Mouse (Mus musculus) heart, embryonic 16.5 days (tissue): ENCODE data around the gene Cox5b. TPM values are rescaled to one million over a fixed set of nuclear protein-coding genes. Genes with fewer than 3 reads are reported as not detected.

Experiments used
- ATAC-seq: fragments of 200-750 bp; cut with Nextera tagmentation; replicated peaks from 2 replicates; pipeline ENCODE4 v1.8.0; 2017; ENCODE audit warnings: moderate number of reproducible peaks; ENCODE audit not compliant: insufficient read depth, low FRiP score; ENCODE audit errors: extremely low read depth
- H3K27ac ChIP-seq: fragments of 300-500 bp; sonication (generic); 2 replicates; pipeline ENCODE4 v1.5.1; 2014; ENCODE audit warnings: mild to moderate bottlenecking, low read length, control low read depth, moderate library complexity
- H3K27me3 ChIP-seq: fragments of 300-500 bp; sonication (generic); 2 replicates; pipeline ENCODE4 v1.6.1; 2014; ENCODE audit warnings: low read length, mixed read lengths; ENCODE audit not compliant: control insufficient read depth, insufficient read depth
- H3K36me3 ChIP-seq: fragments of 300-500 bp; sonication (generic); 2 replicates; pipeline ENCODE4 v1.6.1; 2014; ENCODE audit not compliant: control insufficient read depth, insufficient read depth
- H3K4me1 ChIP-seq: fragments of 300-500 bp; sonication (generic); 2 replicates; pipeline ENCODE4 v1.6.1; 2014; ENCODE audit warnings: low read length, mixed read lengths; ENCODE audit not compliant: control insufficient read depth, insufficient read depth
- H3K4me2 ChIP-seq: fragments of 300-500 bp; sonication (generic); 2 replicates; pipeline ENCODE4 v1.6.1; 2014; ENCODE audit warnings: low read depth, mild to moderate bottlenecking, control low read depth, low read length
- H3K4me3 ChIP-seq: fragments of 300-500 bp; sonication (generic); 2 replicates; pipeline ENCODE4 v1.5.1; 2014; ENCODE audit warnings: mild to moderate bottlenecking, control low read depth, low read length
- H3K9ac ChIP-seq: fragments of 300-500 bp; sonication (generic); 2 replicates; pipeline ENCODE4 v1.6.1; 2014; ENCODE audit warnings: low read length, control low read depth
- H3K9me3 ChIP-seq: fragments of 300-500 bp; sonication (generic); replicated peaks from 2 replicates; pipeline ENCODE4 v1.6.1; 2016; ENCODE audit warnings: low read length; ENCODE audit not compliant: control insufficient read depth
- WGBS: fragments of 180-500 bp; shearing (Covaris S2); extraction: QIAGEN DNeasy Blood & Tissue Kit; methylation state at CpG from one replicate; pipeline ENCODE4 v1.1.7; 2014; 5-methylcytosine and 5-hydroxymethylcytosine counted together
- polyA plus RNA-seq: library from polyadenylated mRNA; unstranded; fragments of >200 nt; fragmentation: Nextera tagmentation; extraction: Ambion mirVana; gene quantifications from 2 replicates; pipeline ENCODE4 v1.2.1, GENCODE M21; 2015

Gene Cox5b
- polyA plus RNA-seq, 1 experiment from 2014 or later, result 1,342 TPM

DNA sequence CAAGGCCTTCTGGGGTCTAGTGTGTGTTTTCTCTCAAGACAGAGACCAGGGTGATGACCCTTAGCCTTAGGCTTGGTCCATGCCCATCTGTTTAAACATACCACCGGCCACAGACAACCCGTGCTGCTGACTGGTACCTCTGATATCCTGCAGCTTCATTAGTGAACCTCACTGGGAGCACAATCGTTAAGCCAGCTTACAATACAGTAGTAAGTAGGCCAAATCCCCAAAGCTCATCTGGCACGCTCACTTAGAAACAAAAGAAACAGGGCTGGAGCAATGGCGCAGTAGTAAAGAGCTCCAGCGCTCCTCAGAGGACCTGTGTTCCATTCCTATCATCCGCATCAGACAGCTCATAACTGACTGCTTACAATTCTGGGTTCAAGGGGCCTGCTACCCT lies 10.4 kb upstream of the Cox5b start:
- Histone ChIP-seq H3K9ac (no peak overlapping the region), H3K4me1 (no peaks in the 10 kb centered on the region), H3K4me3 (no peak overlapping the region), H3K4me2 (no peak overlapping the region), H3K27me3 (no peaks in the 10 kb centered on the region), H3K36me3 (no peaks in the 10 kb centered on the region), H3K9me3 (no peaks in the 10 kb centered on the region), H3K27ac (no peak overlapping the region)
- ATAC-seq, result no peak
- 81% methylated on average over 7 of the region's 7 CpGs for WGBS

DNA sequence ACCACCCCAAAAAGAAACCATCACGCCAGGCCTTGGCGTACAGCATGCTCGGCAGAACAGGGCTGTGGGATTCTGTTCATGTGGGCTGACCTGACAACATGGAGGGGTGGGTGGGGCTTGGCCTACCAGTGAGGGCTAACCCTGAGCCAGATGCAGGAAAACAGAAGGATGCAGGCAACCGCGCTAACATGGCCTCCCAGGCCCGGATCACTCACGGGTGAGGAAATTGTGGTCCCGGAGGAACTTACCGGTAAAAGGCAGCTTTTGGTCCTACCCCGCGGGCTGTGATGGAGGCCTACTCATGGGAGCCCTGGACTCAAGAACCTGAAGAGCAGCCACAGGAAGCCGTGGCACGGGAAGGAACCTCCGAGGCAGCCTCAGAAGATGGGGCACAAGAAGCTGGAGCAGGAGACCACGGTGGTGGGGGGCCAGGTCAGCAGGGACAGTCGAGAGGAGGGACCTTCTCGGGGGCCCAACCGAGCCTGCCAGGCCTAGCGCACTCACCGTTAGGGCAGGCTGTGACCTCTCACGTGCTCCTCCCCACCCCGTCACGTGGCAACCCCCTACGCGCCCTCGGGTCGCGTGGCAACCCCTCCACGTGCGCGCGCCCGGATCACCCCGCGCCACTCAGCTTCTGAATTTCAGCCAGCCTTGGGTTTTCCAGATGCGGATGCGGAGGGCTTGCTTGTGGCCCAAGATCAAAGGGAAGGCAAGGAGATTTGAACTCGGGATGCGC lies 8.5 kb upstream of the Cox5b start, which contains the start of gene Fam178b:
Gene Fam178b, minus strand, starts transcription at position 564 of the 736 bp plus-strand sequence.
- Histone ChIP-seq H3K36me3 (no peaks in the 10 kb centered on the region), H3K4me1 (no peaks in the 10 kb centered on the region), H3K4me3 (no peak within 1 kb of the TSS), H3K27ac (no peak within 1 kb of the TSS), H3K27me3 (no peaks in the 10 kb centered on the region), H3K9ac (no peak within 1 kb of the TSS), H3K9me3 (no peaks in the 10 kb centered on the region), H3K4me2 (no peak within 1 kb of the TSS)
- ATAC-seq, result no peak
- 90% methylated on average over 39 of the region's 39 CpGs for WGBS

DNA sequence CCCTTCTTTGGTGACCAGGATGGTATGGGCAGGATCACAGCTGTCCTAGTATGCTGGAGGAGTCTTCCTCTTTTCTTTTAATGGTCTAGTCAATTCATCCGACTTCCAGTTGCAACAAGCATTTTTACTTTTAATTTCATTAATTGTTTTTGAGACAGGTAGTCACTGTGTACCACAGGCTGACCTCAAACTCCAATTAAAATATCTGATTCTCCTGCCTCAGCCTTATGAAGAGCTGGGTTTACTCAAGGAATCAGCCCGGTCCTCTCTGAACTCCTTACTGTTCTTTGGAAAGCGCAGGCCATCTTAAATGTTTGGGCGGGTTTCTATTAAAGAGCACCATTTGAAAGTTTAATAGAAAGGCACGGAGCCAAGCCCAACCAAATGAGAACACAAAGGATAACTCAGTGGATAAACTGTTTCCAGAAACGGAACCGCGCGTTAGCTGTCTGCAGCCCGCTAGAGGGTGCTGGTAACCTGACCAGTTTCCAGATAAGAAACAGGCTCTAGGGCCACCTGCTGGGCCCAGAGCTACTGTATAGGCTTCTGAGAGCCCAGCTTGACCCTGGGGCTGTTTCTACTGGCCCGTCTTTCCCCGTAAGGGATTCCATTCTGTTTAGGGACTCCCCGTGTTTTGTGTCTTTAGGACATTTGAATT lies 7.3 kb upstream of the Cox5b start:
- Histone ChIP-seq H3K9ac (no peak overlapping the region), H3K36me3 (no peaks in the 10 kb centered on the region), H3K27ac (no peak overlapping the region), H3K4me3 (no peak overlapping the region), H3K27me3 (no peaks in the 10 kb centered on the region), H3K4me2 (no peak overlapping the region), H3K4me1 (no peaks in the 10 kb centered on the region), H3K9me3 (no peaks in the 10 kb centered on the region)
- peak; percentile 85; the same call in 1 of the 2 replicates for ATAC-seq
- WGBS, result 11% methylated on average over 13 of the region's 13 CpGs

DNA sequence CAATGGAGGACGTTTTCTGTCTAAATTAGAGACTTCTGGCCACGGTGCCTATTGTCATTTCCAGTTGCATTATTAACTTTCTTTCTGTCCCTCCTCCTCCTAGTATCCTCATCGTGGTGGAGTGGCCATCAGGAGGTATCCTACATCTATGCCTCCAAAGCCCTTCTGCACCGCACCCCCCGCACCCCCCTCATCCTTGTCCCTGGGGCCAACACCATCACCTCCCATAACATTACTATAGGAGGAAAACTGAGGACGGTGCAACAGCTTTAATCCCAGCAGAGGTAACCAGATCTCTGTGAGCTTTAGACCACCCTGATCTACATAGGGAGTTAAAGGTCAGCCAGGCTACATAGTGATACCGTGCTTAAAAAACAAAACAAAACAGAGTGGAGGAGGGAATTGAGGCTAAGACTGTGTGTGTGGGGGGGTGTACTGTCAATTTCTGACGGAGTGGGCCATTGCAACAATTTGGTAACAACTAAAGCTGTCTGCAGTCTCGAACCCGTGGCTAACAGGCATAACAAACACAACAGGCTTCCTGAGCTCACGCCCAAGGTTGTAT lies 496 bp upstream of the Cox5b start:
- Histone ChIP-seq H3K9me3 (no peaks in the 10 kb centered on the region), H3K27me3 (no peaks in the 10 kb centered on the region), H3K36me3 (peaks cover 18% of the 10 kb centered on the region), H3K4me3 (peak overlapping the region; percentile 92), H3K9ac (peak overlapping the region; percentile 73), H3K4me1 (peaks cover 9% of the 10 kb centered on the region), H3K27ac (peak overlapping the region; percentile 83), H3K4me2 (peak overlapping the region; percentile 67)
- WGBS, result 63% methylated on average over 11 of the region's 11 CpGs
- ATAC-seq, result peak; percentile 7

DNA sequence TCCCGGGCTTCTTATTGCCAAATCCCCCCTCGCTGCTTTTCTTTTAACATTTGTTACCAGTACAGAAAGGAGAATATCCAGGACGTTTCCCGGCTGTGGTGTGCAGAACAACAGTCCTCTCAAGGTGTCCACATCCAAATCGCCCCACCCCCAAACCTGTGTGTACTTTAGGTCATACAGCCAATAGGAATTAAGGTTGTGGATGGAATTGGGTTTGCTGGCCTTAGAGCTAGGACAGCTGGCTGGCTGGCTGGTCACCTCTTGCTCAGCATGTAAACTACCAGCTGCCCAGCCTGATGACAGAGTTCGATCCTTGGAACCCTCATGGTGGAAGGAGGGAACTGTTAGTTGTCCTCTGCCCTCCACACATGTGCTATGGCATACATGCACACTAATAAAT lies 3.6 kb downstream of the Cox5b start:
- WGBS, result 90% methylated on average over 6 of the region's 6 CpGs
- no peaks in the 10 kb centered on the region for H3K27me3 ChIP-seq
- no peak overlapping the region for H3K27ac ChIP-seq
- no peak for ATAC-seq
- H3K4me3 ChIP-seq, result no peak overlapping the region
- H3K36me3 ChIP-seq, result peaks cover 29% of the 10 kb centered on the region
- no peaks in the 10 kb centered on the region for H3K9me3 ChIP-seq
- peaks cover 9% of the 10 kb centered on the region for H3K4me1 ChIP-seq
- H3K9ac ChIP-seq, result no peak overlapping the region
- no peak overlapping the region for H3K4me2 ChIP-seq

DNA sequence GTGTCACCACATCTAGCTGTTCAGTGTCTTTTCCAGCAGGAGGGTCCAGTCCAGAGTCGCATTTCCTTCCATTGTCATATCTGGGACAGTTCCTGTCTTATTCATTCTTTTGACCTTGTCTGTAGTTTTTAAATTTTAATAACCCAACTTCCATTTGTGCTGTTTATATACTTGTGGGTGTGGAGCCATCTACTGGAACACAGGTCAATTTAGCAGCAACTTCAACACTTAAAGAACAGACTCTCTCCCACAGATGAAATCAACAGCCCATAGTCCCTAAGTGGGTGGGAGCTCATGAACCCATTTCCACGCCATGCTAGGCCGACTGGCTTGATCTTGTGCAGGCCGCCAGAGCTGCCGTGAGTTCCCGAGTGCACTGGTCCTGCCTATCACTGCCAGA lies 5.2 kb downstream of the Cox5b start:
- Histone ChIP-seq H3K4me3 (no peak overlapping the region), H3K36me3 (peaks cover 43% of the 10 kb centered on the region), H3K4me1 (peaks cover 6% of the 10 kb centered on the region), H3K9me3 (no peaks in the 10 kb centered on the region), H3K9ac (no peak overlapping the region), H3K27me3 (no peaks in the 10 kb centered on the region), H3K27ac (0 out of 2 replicates have a peak overlapping the region, but pooled peaks have one; percentile 7), H3K4me2 (no peak overlapping the region)
- WGBS, result 43% methylated on average over 6 of the region's 6 CpGs
- no peak for ATAC-seq

DNA sequence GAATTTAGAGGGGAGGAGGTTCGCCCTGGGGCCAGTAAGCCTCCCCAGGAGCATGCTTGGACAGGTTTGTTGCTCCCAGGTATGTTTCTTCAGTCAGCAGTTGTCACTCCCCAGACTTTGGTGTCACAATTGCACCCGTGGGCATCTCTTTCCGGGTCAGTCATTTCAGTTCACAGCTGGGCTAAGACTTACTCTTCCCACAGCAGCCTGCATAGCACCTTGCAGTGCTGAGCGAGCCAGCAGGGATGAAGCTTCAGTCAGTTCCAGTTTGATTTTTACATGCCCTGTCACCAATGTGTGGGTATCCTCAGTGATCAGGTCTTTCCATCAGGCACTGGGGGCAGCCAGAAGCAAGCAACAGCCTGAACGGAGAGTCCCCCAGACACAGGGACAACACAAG lies 5.8 kb downstream of the Cox5b start:
- Histone ChIP-seq H3K36me3 (peaks cover 49% of the 10 kb centered on the region), H3K27ac (no peak overlapping the region), H3K9ac (no peak overlapping the region; the same call in 1 of the 2 replicates), H3K4me2 (no peak overlapping the region), H3K27me3 (no peaks in the 10 kb centered on the region), H3K4me3 (no peak overlapping the region), H3K9me3 (no peaks in the 10 kb centered on the region), H3K4me1 (peaks cover 6% of the 10 kb centered on the region)
- WGBS, result 63% methylated on average over 5 of the region's 5 CpGs
- ATAC-seq, result no peak

DNA sequence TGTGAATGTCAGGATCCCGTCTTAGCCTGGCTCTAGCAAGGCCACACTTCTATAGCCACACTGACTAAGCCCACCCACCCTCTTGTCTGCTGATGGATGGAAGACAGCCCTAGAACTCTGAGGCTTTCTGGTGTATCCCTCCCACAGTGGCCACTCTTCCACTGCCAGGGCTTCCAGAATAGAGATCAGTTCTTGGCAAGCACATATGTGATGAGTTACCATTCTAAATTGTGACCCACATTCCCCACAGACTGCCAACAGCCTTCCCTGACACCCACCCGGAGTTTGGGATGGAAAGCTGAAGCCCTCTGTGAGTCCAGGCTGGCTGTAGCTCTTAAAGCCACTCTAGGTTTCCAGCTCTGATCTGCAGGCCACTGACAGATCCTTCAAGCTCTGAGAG lies 15.9 kb downstream of the Cox5b start:
- ATAC-seq, result no peak
- Histone ChIP-seq H3K4me1 (peaks cover 21% of the 10 kb centered on the region), H3K9me3 (no peaks in the 10 kb centered on the region), H3K9ac (no peak overlapping the region), H3K36me3 (peaks cover 38% of the 10 kb centered on the region), H3K4me2 (no peak overlapping the region), H3K27ac (peak overlapping the region; percentile 16; the same call in 1 of the 2 replicates), H3K27me3 (no peaks in the 10 kb centered on the region), H3K4me3 (no peak overlapping the region)
- WGBS, result 56% methylated on average over 2 of the region's 2 CpGs

DNA sequence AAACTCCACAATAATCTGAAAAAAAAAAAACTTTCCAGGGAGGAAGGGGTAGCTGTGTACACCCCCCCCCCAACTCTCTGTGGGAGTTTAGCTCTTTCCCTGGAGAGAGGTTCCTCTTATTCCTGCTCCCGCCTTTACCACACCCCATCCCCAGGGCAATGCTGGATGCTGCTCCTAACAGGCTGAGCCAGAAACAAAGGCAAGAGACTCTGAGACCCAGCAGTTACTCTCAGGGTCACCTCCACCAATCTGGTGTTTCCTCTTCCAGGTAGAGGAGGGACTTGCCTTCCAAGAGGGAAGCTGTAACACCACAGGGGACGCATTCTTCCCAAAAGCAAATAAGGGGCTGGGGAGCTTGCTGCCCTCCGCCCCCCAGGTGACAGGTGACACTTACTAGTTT lies 16.5 kb downstream of the Cox5b start:
- Histone ChIP-seq H3K4me3 (no peak overlapping the region), H3K4me1 (peaks cover 21% of the 10 kb centered on the region), H3K36me3 (peaks cover 32% of the 10 kb centered on the region), H3K9ac (no peak overlapping the region), H3K27ac (no peak overlapping the region), H3K27me3 (no peaks in the 10 kb centered on the region), H3K9me3 (no peaks in the 10 kb centered on the region), H3K4me2 (no peak overlapping the region)
- no peak for ATAC-seq
- WGBS, result 83% methylated on average over 3 of the region's 3 CpGs
